Mouse (Mus musculus) erythroblast, embryonic 14.5 days (primary cell): ENCODE results near the gene Hoxd10.

Experiments
- GATA1 ChIP-seq: IDR thresholded peaks from 2 replicates; pipeline ENCODE4 v1.6.1; 2012; ENCODE audit warnings: low read length, inconsistent platforms, mixed read lengths
- TAL1 ChIP-seq: IDR thresholded peaks from 3 replicates; pipeline ENCODE4 v1.6.1; 2012; ENCODE audit warnings: low read length, inconsistent platforms, mixed read lengths

GRCm38 (mm10) chr2:74735851-74736687 is 44.3 kb downstream of the Hoxd10 start:
- TF ChIP-seq GATA1 (no peak), TAL1 (no peak)
